Mouse (Mus musculus) liver, embryonic 11.5 days (tissue): ENCODE results near the gene Whamm. TPM values are rescaled to one million over a fixed set of nuclear protein-coding genes. Genes with fewer than 3 reads are reported as not detected.

Source experiments
- ATAC-seq: fragments of 200-750 bp; cut with Nextera tagmentation; replicated peaks from 2 replicates; pipeline ENCODE4 v1.8.0; 2017; ENCODE audit warnings: moderate number of reproducible peaks, mild to moderate bottlenecking, moderate TSS enrichment, moderate library complexity; ENCODE audit not compliant: low FRiP score
- DNase-seq: peaks from one replicate; pipeline ENCODE4 v3.0.0-alpha.2; 2017; ENCODE audit warnings: low spot score
- H3K27ac ChIP-seq: fragments of 300-500 bp; sonication (generic); 2 replicates; pipeline ENCODE4 v1.5.1; 2014; ENCODE audit warnings: mild to moderate bottlenecking, low read depth, low read length, control low read depth
- H3K27me3 ChIP-seq: fragments of 300-500 bp; sonication (generic); replicated peaks from 2 replicates; pipeline ENCODE4 v1.6.1; 2014; ENCODE audit warnings: low read length, mixed read lengths; ENCODE audit not compliant: control insufficient read depth, insufficient read depth
- H3K36me3 ChIP-seq: fragments of 300-500 bp; sonication (generic); 2 replicates; pipeline ENCODE4 v1.6.1; 2014; ENCODE audit warnings: mild to moderate bottlenecking, low read length, moderate library complexity, mixed read lengths; ENCODE audit not compliant: control insufficient read depth, insufficient read depth
- H3K4me1 ChIP-seq: fragments of 300-500 bp; sonication (generic); replicated peaks from 2 replicates; pipeline ENCODE4 v1.6.1; 2014; ENCODE audit warnings: low read length, mixed read lengths; ENCODE audit not compliant: control insufficient read depth, insufficient read depth
- H3K4me2 ChIP-seq: fragments of 300-500 bp; sonication (generic); 2 replicates; pipeline ENCODE4 v1.6.1; 2014; ENCODE audit warnings: mild to moderate bottlenecking, control low read depth, moderate library complexity
- H3K4me3 ChIP-seq: fragments of 300-500 bp; sonication (generic); 2 replicates; pipeline ENCODE4 v1.5.1; 2014; ENCODE audit warnings: low read depth, low read length, control low read depth
- H3K9ac ChIP-seq: fragments of 300-500 bp; sonication (generic); 2 replicates; pipeline ENCODE4 v1.6.1; 2014; ENCODE audit warnings: low read depth, low read length, control low read depth
- H3K9me3 ChIP-seq: fragments of 300-500 bp; sonication (generic); 2 replicates; pipeline ENCODE4 v1.6.1; 2016; ENCODE audit warnings: low read length, inconsistent platforms, mixed read lengths; ENCODE audit not compliant: control insufficient read depth
- WGBS: fragments of 180-500 bp; shearing (Covaris S2); extraction: QIAGEN DNeasy Blood & Tissue Kit; methylation state at CpG from one replicate; pipeline ENCODE4 v1.1.7; 2014; 5-methylcytosine and 5-hydroxymethylcytosine counted together
- polyA plus RNA-seq: library from polyadenylated mRNA; unstranded; fragments of >200 nt; fragmentation: Nextera tagmentation; extraction: Ambion mirVana; gene quantifications from 2 replicates; pipeline ENCODE4 v1.2.1, GENCODE M21; 2014

Whamm gene
- polyA plus RNA-seq, 1 experiment from 2014 or later, result 10.5 TPM

GRCm38 (mm10) chr7:81615031-81615430 lies 44.0 kb downstream of the Whamm start:
- no peak overlapping the region for H3K4me2 ChIP-seq
- DNase-seq, result no peak
- no peak overlapping the region for H3K4me3 ChIP-seq
- H3K27ac ChIP-seq, result no peak overlapping the region
- no peaks in the 10 kb centered on the region for H3K36me3 ChIP-seq
- ATAC-seq, result no peak
- H3K27me3 ChIP-seq, result no peaks in the 10 kb centered on the region
- no peaks in the 10 kb centered on the region for H3K9me3 ChIP-seq
- 78% methylated on average over 9 of the region's 9 CpGs for WGBS
- H3K9ac ChIP-seq, result no peak overlapping the region
- H3K4me1 ChIP-seq, result no peaks in the 10 kb centered on the region; the same call in 1 of the 2 replicates

- no peak overlapping the region for H3K4me3 ChIP-seq
- H3K4me2 ChIP-seq, result no peak overlapping the region
- DNase-seq, result no peak
- H3K9ac ChIP-seq, result no peak overlapping the region
- H3K9me3 ChIP-seq, result no peaks in the 10 kb centered on the region; the same call in 1 of the 2 replicates
- H3K27ac ChIP-seq, result no peak overlapping the region
- no peaks in the 10 kb centered on the region for H3K36me3 ChIP-seq
- ATAC-seq, result no peak
- H3K4me1 ChIP-seq, result no peaks in the 10 kb centered on the region
- no peaks in the 10 kb centered on the region for H3K27me3 ChIP-seq
- WGBS, result 90% methylated on average over 4 of the region's 4 CpGs
These were observed 51.7 kb downstream of the Whamm start for GRCm38 (mm10) chr7:81622793-81623192.

- no peak overlapping the region for H3K9ac ChIP-seq
- H3K4me2 ChIP-seq, result no peak overlapping the region
- no peak for DNase-seq
- WGBS, result 88% methylated on average over 6 of the region's 6 CpGs
- H3K36me3 ChIP-seq, result no peaks in the 10 kb centered on the region
- ATAC-seq, result no peak
- no peak overlapping the region for H3K4me3 ChIP-seq
- H3K9me3 ChIP-seq, result no peaks in the 10 kb centered on the region; the same call in 1 of the 2 replicates
- H3K4me1 ChIP-seq, result no peaks in the 10 kb centered on the region
- no peak overlapping the region for H3K27ac ChIP-seq
- no peaks in the 10 kb centered on the region for H3K27me3 ChIP-seq
These were observed 52.7 kb downstream of the Whamm start for GRCm38 (mm10) chr7:81623767-81624166.

- ATAC-seq, result no peak
- H3K36me3 ChIP-seq, result no peaks in the 10 kb centered on the region
- no peaks in the 10 kb centered on the region for H3K4me1 ChIP-seq
- H3K4me2 ChIP-seq, result no peak overlapping the region
- no peaks in the 10 kb centered on the region for H3K27me3 ChIP-seq
- WGBS, result 79% methylated on average over 2 of the region's 2 CpGs
- no peaks in the 10 kb centered on the region; the same call in 1 of the 2 replicates for H3K9me3 ChIP-seq
- H3K9ac ChIP-seq, result no peak overlapping the region
- no peak overlapping the region for H3K4me3 ChIP-seq
- DNase-seq, result no peak
- H3K27ac ChIP-seq, result no peak overlapping the region
These were observed 55.4 kb downstream of the Whamm start for GRCm38 (mm10) chr7:81626460-81626859.

GRCm38 (mm10) chr7:81631261-81631660 lies 60.2 kb downstream of the Whamm start:
- H3K27ac ChIP-seq, result no peak overlapping the region
- H3K27me3 ChIP-seq, result no peaks in the 10 kb centered on the region
- H3K9ac ChIP-seq, result no peak overlapping the region
- no peaks in the 10 kb centered on the region for H3K4me1 ChIP-seq
- H3K4me3 ChIP-seq, result no peak overlapping the region
- H3K36me3 ChIP-seq, result no peaks in the 10 kb centered on the region
- no peak overlapping the region for H3K4me2 ChIP-seq
- ATAC-seq (no peak), DNase-seq (no peak)
- H3K9me3 ChIP-seq, result no peaks in the 10 kb centered on the region; the same call in 1 of the 2 replicates
- 89% methylated on average over 8 of the region's 8 CpGs for WGBS

- Histone ChIP-seq H3K27ac (no peak overlapping the region), H3K4me3 (no peak overlapping the region), H3K27me3 (no peaks in the 10 kb centered on the region), H3K4me2 (no peak overlapping the region), H3K4me1 (no peaks in the 10 kb centered on the region), H3K9ac (no peak overlapping the region), H3K36me3 (no peaks in the 10 kb centered on the region), H3K9me3 (no peaks in the 10 kb centered on the region)
- ATAC-seq (no peak), DNase-seq (no peak)
- WGBS, result 86% methylated on average over 6 of the region's 6 CpGs
These were observed 61.5 kb downstream of the Whamm start for GRCm38 (mm10) chr7:81632586-81632985.

GRCm38 (mm10) chr7:81641101-81641500 lies 70.0 kb downstream of the Whamm start:
- DNase-seq (no peak), ATAC-seq (no peak)
- Histone ChIP-seq H3K4me2 (no peak overlapping the region), H3K27ac (no peak overlapping the region), H3K27me3 (no peaks in the 10 kb centered on the region), H3K4me1 (no peaks in the 10 kb centered on the region), H3K9me3 (no peaks in the 10 kb centered on the region), H3K4me3 (no peak overlapping the region), H3K9ac (no peak overlapping the region), H3K36me3 (no peaks in the 10 kb centered on the region)
- 71% methylated on average over 6 of the region's 6 CpGs for WGBS

- ATAC-seq (no peak), DNase-seq (no peak)
- no peak overlapping the region for H3K4me2 ChIP-seq
- H3K9me3 ChIP-seq, result no peaks in the 10 kb centered on the region
- H3K9ac ChIP-seq, result no peak overlapping the region
- no peak overlapping the region for H3K27ac ChIP-seq
- H3K4me3 ChIP-seq, result no peak overlapping the region
- no peaks in the 10 kb centered on the region for H3K27me3 ChIP-seq
- WGBS, result 75% methylated on average over 7 of the region's 7 CpGs
- H3K36me3 ChIP-seq, result no peaks in the 10 kb centered on the region
- no peaks in the 10 kb centered on the region for H3K4me1 ChIP-seq
These were observed 73.6 kb downstream of the Whamm start for GRCm38 (mm10) chr7:81644551-81645235.
